Mouse (Mus musculus) monocyte, adult 2 months (primary cell): ENCODE results near the gene Neu1.
"Not testable (repeated sequence)": the region's sequence is repeated elsewhere in the genome, so short reads cannot be mapped to it uniquely, and the experiment has no call there.

Experiments used
- DNase-seq, 2 experiments: peaks; one replicate each; pipeline ENCODE4 v3.0.0; 2022; ENCODE audit warnings: low spot score in 2 of 2, low read depth in 1 of 2

Gene Neu1

GRCm38 (mm10) chr17:34947606-34948005 lies 16.6 kb downstream of the Neu1 start:
- no peak for DNase-seq

GRCm38 (mm10) chr17:34948721-34949552 lies 17.9 kb downstream of the Neu1 start:
- not testable (repeated sequence) for DNase-seq

DNA sequence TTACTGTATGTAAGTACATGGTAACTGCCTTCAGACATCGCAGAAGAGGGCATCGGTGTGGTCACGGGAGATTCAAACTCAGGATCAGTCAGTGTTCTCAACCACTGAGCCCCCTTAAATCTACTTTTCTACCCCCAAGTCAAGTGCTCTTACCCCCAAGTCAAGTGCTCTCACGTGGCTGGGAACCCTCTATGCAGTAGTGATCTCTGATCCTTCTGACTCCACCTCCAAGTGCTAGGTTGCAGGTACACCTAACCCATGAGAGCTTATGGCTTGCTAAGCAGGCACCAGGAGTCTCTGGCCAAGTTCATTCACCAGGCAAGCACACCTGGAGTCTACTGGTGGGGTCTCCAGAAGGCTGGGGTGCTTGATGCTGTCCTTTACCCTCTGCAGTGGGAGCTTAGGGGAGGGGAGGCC lies 18.5 kb downstream of the Neu1 start:
- DNase-seq, result no peak

GRCm38 (mm10) chr17:34950514-34951455 lies 19.7 kb downstream of the Neu1 start:
- DNase-seq, result no peak

DNA sequence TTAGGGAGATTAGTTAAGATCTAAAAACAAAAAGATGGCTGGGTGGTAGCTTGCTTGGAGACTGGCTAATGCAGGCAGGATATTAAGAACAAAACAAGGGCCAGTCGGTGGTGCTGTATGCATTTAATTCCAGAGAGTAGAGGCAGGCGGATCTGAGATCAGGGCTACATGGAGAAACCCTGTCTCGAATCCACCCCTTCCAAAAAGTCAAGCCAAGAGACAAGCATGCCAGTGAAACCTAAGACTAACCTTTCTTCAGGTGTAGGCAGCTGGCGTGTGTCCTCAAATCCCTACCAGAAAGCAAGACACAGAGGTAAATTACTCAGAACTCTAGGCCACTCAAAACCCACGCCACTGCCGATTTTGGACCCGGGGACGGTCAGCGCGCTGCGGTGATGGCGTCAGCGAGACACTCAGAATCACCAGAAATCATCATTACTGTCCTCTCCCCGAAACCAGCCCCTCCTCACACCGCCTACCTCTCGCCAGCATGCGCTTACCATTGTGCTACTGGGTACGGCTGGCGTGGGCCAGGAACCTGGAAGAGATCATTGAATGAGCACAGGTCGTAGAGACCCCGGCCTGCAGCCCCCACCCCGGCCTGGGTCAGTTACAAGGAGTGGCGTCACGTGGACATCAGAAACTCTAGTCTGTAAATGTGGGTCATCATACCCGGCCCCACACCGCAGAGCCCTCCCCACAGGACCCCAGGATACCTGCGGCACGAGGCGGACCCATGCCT lies 20.8 kb downstream of the Neu1 start:
- DNase-seq, result no peak

- DNase-seq, result peak in 1 of 2 experiments; percentile 61
Measured at GRCm38 (mm10) chr17:34952378-34953040, 21.5 kb downstream of the Neu1 start.

GRCm38 (mm10) chr17:34953258-34953657 lies 22.2 kb downstream of the Neu1 start:
- no peak for DNase-seq

DNA sequence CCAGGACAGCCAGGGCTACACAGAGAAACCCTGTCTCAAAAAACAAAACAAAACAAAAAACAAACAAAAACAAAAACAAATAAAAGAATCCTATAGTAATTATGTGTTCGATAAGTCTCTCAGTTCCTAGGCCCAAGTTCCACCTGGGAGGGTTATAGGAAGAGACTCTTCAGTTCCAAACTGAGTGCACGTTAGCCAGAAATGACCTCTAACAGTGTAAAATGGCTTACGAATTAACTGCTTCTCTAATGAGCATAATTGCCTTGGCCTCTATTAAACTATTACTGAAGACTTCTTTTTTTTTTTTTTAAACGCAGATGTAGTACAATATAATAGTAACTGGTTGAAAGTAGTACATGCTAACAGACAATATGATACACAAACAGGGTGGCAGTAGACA lies 22.9 kb downstream of the Neu1 start:
- no peak for DNase-seq

GRCm38 (mm10) chr17:34954831-34955230 lies 23.8 kb downstream of the Neu1 start:
- DNase-seq, result no peak

GRCm38 (mm10) chr17:34955884-34956283 lies 24.8 kb downstream of the Neu1 start:
- DNase-seq, result no peak

GRCm38 (mm10) chr17:34956340-34956739 lies 25.3 kb downstream of the Neu1 start:
- no peak for DNase-seq

DNA sequence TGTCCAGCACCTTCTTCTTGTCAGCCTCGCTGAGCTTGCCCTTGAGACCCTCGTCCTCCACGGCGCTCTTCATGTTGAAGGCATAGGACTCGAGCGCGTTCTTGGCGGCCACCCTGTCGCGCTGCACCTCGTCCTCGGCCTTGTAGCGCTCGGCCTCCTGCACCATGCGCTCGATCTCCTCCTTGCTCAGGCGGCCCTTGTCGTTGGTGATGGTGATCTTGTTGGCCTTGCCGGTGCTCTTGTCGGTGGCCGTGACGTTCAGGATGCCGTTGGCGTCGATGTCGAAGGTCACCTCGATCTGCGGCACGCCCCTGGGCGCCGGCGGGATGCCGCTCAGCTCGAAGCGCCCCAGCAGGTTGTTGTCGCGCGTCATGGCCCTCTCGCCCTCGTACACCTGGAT lies 26.2 kb downstream of the Neu1 start:
- DNase-seq, result not testable (repeated sequence)

DNA sequence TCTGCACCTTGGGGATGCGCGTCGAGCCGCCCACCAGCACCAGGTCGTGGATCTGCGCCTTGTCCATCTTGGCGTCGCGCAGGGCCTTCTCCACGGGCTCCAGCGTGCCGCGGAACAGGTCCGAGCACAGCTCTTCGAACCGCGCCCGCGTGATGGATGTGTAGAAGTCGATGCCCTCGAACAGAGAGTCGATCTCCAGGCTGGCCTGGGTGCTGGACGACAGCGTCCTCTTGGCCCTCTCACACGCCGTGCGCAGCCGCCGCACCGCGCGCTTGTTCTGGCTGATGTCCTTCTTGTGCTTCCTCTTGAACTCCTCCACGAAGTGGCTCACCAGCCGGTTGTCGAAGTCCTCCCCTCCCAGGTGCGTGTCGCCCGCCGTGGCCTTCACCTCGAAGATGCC lies 26.9 kb downstream of the Neu1 start:
- not testable (repeated sequence) for DNase-seq

DNA sequence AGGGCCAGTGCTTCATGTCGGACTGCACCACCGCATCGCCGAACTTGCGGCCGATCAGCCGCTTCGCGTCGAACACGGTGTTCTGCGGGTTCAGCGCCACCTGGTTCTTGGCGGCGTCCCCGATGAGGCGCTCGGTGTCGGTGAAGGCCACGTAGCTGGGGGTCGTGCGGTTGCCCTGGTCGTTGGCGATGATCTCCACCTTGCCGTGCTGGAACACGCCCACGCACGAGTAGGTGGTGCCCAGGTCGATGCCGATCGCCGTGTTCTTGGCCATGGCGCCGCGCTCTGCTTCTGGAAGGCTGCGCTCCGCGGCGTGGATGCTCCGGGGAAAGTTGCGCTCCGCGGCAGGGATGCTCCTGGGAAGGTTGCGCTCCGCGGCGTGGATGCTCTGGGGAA lies 27.7 kb downstream of the Neu1 start:
- not testable (repeated sequence) for DNase-seq

GRCm38 (mm10) chr17:34959130-34959778 lies 28.2 kb downstream of the Neu1 start, which contains the start of gene Hspa1b:
Gene Hspa1b (minus strand): TSS chr17:34959238.
- DNase-seq, result peak in 1 of 2 experiments; percentile 70

GRCm38 (mm10) chr17:34959881-34960515 lies 28.9 kb downstream of the Neu1 start:
- no peak for DNase-seq

DNA sequence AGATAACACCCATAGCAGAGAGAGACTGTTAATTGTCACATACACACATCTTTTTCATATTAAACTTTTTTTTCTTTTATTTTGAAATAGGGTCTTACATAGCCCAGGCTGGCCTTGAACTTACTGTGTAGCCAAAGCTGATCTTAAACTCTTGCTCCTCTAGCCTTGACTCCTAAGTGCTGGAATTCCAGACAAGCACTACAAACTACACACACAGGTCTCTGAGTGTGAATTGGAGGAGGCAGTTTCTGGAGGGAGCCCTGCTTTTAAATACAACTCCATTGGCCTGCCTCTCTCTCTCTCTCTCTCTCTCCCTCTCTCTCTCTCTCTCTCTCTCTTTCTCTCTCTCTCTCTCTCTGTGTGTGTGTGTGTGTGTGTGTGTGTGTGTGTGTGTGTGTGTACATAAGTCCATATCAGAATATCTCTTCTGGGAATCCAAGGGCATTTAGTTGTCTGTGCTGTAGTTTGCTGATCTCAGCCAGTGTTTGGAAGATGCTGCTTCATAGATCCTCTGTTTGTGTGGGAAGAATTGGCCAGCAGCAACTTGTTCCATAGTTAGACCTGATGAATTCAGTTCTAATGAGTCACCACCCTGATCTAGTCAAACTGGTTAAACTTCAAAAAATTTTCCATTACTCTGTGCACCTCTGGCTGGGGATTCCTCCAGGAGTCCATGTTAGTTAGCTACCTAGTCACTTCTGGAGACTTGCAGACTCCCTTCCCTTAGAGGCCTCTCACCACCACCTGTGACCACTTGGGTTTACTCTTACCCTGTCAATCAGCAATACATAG lies 29.8 kb downstream of the Neu1 start:
- DNase-seq, result no peak

DNA sequence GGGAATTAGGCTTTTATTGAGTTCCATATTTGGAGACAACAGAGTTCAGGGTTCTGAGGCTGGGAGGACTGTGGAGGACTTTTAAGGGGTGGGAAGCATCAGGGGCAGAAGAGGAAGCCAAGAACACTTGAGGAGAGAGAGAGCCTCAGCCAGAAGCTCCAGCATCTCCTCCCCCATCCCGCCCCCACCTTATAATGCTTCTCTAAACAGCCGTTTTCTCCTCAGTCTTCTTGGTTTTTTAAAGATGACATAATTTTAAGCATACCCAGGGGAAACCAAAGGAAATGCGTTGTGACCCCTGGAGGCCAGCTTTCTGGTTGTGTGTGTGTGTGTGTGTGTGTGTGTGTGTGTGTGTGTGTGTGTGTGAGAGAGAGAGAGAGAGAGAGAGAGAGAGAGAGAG lies 31.1 kb downstream of the Neu1 start:
- no peak for DNase-seq

GRCm38 (mm10) chr17:34962841-34963240 lies 31.8 kb downstream of the Neu1 start:
- DNase-seq, result no peak
